In the genomic region with DNA sequence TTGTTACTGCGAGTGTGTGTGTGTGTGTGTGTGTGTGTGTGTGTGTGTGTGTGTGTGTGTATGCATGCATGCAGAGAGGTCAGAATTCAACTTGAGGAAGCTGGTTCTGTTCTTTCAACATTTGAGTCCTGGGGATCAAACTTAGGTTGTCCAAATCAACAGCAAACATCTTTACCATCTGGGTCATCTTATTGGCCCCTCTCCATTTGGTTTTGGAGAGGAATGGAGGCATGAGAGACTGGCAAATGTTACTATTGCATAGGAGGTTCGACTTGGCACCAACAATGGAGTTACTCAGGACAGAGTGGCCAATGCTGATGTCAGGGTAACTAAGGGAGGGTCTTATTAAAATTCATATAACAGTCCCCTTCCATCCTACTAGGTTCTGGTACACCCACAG, we compare ENCODE assay signal across 11 mouse cellular contexts.
"Had no signal": no experiment of that assay in that cellular context is flagged by ENCODE, and none has a peak within 500 bp of the region (broad histone marks: within the 10 kb centered on the region; RNA-seq: fewer than 3 reads in every experiment).

No protein-coding gene starts in this region.

- H3K27ac ChIP-seq: kidney, embryonic 15.5 days; midbrain, embryonic 10.5 days; neural tube, embryonic 13.5 days had no signal

- H3K9ac ChIP-seq: kidney, embryonic 15.5 days; lung, embryonic 14.5 days; neural tube, embryonic 13.5 days had no signal

- H3K36me3 ChIP-seq: kidney, embryonic 15.5 days; midbrain, embryonic 10.5 days; neural tube, embryonic 13.5 days had no signal

- H3K9me3 ChIP-seq: kidney, embryonic 15.5 days; neural tube, embryonic 13.5 days had no signal

- H3K27me3 ChIP-seq: kidney, embryonic 15.5 days; neural tube, embryonic 13.5 days had no signal

- DNase-seq: kidney, postnatal 14 days; lung, embryonic 14.5 days; lung, postnatal 10 days; lung, postnatal 4 days; midbrain, embryonic 14.5 days; right cerebral cortex, postnatal 14 days; thymus, postnatal 4 days had no signal

- H3K4me2 ChIP-seq: kidney, embryonic 15.5 days; liver, embryonic 11.5 days; lung, embryonic 14.5 days; neural tube, embryonic 13.5 days had no signal

- H3K4me3 ChIP-seq: kidney, embryonic 15.5 days; midbrain, embryonic 10.5 days; neural tube, embryonic 13.5 days had no signal

- H3K4me1 ChIP-seq: kidney, embryonic 15.5 days had no signal
